Mouse (Mus musculus) hindbrain, embryonic 16.5 days (tissue): ENCODE data around the gene Aldh3b2. TPM values are rescaled to one million over a fixed set of nuclear protein-coding genes. Genes with fewer than 3 reads are reported as not detected.
"Not testable (repeated sequence)": the region's sequence is repeated elsewhere in the genome, so short reads cannot be mapped to it uniquely, and the experiment has no call there.

Source experiments
- ATAC-seq: fragments of 200-750 bp; cut with Nextera tagmentation; 2 replicates; pipeline ENCODE4 v1.8.0; 2017; ENCODE audit warnings: moderate TSS enrichment, moderate library complexity
- H3K27ac ChIP-seq: fragments of 300-500 bp; sonication (generic); 2 replicates; pipeline ENCODE4 v1.5.1; 2014; ENCODE audit warnings: low read depth, mild to moderate bottlenecking, control low read depth, low read length, moderate library complexity
- H3K27me3 ChIP-seq: fragments of 300-500 bp; sonication (generic); replicated peaks from 2 replicates; pipeline ENCODE4 v1.6.1; 2014; ENCODE audit warnings: low read length; ENCODE audit not compliant: control insufficient read depth, insufficient read depth
- H3K36me3 ChIP-seq: fragments of 300-500 bp; sonication (generic); 2 replicates; pipeline ENCODE4 v1.6.1; 2014; ENCODE audit warnings: mild to moderate bottlenecking, low read length, moderate library complexity, mixed read lengths; ENCODE audit not compliant: control insufficient read depth, insufficient read depth
- H3K4me1 ChIP-seq: fragments of 300-500 bp; sonication (generic); 2 replicates; pipeline ENCODE4 v1.6.1; 2014; ENCODE audit warnings: low read depth, low read length; ENCODE audit not compliant: control insufficient read depth, insufficient read depth
- H3K4me2 ChIP-seq: fragments of 300-500 bp; sonication (generic); 2 replicates; pipeline ENCODE4 v1.6.1; 2014; ENCODE audit warnings: mild to moderate bottlenecking, low read length, control low read depth, moderate library complexity
- H3K4me3 ChIP-seq: fragments of 300-500 bp; sonication (generic); 2 replicates; pipeline ENCODE4 v1.5.1; 2014; ENCODE audit warnings: mild to moderate bottlenecking, low read length, control low read depth, moderate library complexity
- H3K9ac ChIP-seq: fragments of 300-500 bp; sonication (generic); 2 replicates; pipeline ENCODE4 v1.6.1; 2014; ENCODE audit warnings: low read depth, mild to moderate bottlenecking, control low read depth, low read length, moderate library complexity
- H3K9me3 ChIP-seq: fragments of 300-500 bp; sonication (generic); 2 replicates; pipeline ENCODE4 v1.6.1; 2014; ENCODE audit warnings: mild to moderate bottlenecking, low read length, moderate library complexity; ENCODE audit not compliant: control insufficient read depth
- WGBS: fragments of 180-500 bp; shearing (Covaris S2); extraction: QIAGEN DNeasy Blood & Tissue Kit; methylation state at CpG from one replicate; pipeline ENCODE4 v1.1.7; 2014; 5-methylcytosine and 5-hydroxymethylcytosine counted together
- polyA plus RNA-seq: library from polyadenylated mRNA; unstranded; fragments of >200 nt; fragmentation: Nextera tagmentation; extraction: Ambion mirVana; gene quantifications from 2 replicates; pipeline ENCODE4 v1.2.1, GENCODE M21; 2015

Aldh3b2 gene
- polyA plus RNA-seq, 1 experiment from 2014 or later = 0.66 TPM

DNA sequence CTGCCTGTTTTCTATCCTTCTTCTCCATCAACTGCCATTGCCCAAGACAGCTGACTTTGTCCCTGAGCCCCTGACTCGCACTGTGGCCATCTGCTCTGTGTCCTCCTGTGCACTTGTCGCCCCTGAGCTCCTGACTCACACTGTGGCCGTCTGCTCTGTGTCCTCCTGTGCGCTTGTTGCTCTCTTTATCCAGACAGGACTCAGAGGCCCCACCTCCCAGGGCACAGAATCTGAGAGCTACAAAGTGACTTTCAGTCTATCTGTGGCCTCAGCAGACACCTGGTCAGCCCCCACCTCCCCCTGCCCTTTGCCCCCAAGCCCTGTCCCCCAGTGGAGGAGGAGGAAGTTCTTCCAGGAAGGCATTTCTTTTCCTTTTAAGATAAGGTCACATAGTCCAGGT is 16.3 kb upstream of the Aldh3b2 start:
- Histone ChIP-seq H3K27me3 (no peaks in the 10 kb centered on the region), H3K27ac (no peak overlapping the region), H3K4me3 (no peak overlapping the region), H3K4me2 (no peak overlapping the region), H3K9ac (no peak overlapping the region), H3K9me3 (no peaks in the 10 kb centered on the region), H3K4me1 (no peaks in the 10 kb centered on the region), H3K36me3 (no peaks in the 10 kb centered on the region)
- ATAC-seq = no peak
- 57% methylated on average over 4 of the region's 4 CpGs for WGBS

DNA sequence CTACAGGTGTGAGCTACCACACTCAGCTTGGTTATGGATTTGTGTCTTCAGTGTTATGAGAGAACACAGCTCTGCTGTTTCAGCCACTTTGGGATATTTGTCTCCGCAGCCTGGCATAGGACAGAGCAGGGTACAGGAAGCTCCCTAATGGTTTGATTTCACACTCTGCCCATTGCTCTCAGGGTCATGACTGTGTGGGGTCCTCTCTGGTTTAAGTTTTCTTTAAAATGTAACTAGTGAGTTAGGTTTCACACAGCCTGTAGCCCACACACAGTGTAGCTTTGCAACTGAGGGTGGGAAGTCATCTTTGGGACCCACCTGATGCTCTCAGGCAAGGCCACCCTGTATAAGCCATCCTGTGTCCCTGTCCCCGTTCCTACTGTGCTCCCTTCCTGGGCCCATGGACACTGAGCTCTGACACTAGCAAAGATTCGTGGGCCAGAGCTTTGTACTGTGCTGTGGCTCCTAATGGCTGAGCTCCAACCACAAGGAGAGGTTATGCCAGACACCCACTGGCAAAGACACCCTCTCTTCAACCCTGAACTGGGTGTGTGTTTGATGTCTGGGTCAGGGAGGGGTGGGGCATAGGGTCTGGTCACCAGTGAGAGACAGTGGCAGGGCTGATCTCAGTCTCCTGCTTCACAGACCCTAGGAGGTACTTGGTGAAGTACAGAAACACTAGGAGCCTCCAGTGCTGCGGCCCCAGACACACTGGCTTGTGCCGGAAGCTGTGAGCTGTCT is 14.7 kb upstream of the Aldh3b2 start:
- not testable (repeated sequence) for H3K36me3 ChIP-seq, H3K4me3 ChIP-seq, ATAC-seq, H3K27me3 ChIP-seq, H3K9me3 ChIP-seq, H3K27ac ChIP-seq, H3K4me1 ChIP-seq, H3K9ac ChIP-seq, H3K4me2 ChIP-seq
- WGBS = 86% methylated on average over 4 of the region's 5 CpGs

DNA sequence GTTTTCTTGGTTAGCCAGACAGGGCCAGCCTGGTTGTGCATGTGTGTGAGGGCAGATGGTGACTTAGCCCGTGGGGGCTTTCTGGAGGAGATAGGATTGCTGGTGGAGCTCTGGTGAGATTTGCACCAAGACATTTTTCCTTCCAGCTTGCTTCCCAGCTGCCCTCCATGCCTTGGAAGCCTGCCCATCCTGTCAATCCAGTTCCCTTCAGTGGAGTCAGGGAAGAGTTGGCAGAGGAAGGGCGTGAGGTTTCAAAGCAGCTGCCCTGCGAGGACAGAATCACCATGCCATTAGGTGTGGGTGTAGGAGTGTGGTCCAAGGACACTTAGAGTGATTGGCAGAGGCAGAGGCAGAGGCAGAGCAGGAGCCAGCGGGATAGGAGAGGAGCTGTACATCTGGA is 13.7 kb upstream of the Aldh3b2 start, which contains the start of gene Aldh3b3:
Gene Aldh3b3 (plus strand): TSS at position 176 of the 400 bp plus-strand sequence.
- Histone ChIP-seq H3K27me3 (no peaks in the 10 kb centered on the region), H3K36me3 (no peaks in the 10 kb centered on the region), H3K4me2 (no peak within 1 kb of the TSS), H3K4me3 (no peak within 1 kb of the TSS), H3K27ac (no peak within 1 kb of the TSS), H3K4me1 (no peaks in the 10 kb centered on the region), H3K9me3 (no peaks in the 10 kb centered on the region), H3K9ac (no peak within 1 kb of the TSS)
- WGBS = 77% methylated on average over 4 of the region's 4 CpGs
- ATAC-seq = no peak

DNA sequence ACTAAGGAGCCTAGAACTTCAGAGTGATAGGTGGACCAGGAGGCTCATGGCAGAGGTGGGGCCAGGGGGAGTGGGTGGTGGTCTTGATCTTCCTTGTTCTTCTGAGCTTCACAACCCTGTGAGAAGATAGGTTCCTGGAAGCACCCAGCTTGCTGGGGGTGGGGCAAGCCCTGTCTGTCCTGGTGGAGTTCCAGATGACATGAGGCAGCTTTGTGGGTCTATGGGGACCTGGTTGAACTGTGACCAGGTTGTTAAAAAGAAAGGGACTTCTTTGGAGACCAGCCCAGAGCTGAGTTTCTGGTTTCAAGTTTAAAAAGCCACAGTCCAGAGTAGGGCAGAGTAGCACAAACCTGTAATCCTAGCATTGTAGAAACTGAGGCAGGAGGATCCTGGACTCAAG is 13.1 kb upstream of the Aldh3b2 start:
- H3K9me3 ChIP-seq = no peaks in the 10 kb centered on the region
- no peak overlapping the region for H3K4me3 ChIP-seq
- ATAC-seq = no peak
- no peak overlapping the region for H3K27ac ChIP-seq
- no peaks in the 10 kb centered on the region for H3K27me3 ChIP-seq
- H3K9ac ChIP-seq = no peak overlapping the region
- H3K4me2 ChIP-seq = no peak overlapping the region
- no peaks in the 10 kb centered on the region for H3K36me3 ChIP-seq
- H3K4me1 ChIP-seq = no peaks in the 10 kb centered on the region

DNA sequence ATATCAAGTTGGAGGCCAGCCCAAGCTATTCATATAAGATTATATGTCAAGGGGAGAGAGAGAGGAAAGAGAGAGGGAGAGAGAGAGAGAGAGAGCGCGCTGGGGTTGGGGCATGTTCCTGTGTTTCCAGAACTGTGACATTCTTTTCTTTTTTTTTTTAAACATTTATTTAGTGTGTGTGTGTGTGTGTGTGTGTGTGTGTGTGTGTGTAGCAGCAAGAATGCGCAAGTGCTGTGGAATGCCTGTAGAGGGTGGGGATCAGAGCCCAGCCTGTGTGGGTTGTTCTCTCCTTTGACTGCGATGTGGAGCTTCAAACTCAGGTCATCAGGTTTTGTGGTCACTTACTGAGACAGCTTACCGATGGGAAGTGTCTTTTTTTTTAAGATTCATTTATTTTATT is 11.9 kb upstream of the Aldh3b2 start:
- H3K36me3 ChIP-seq = no peaks in the 10 kb centered on the region
- no peaks in the 10 kb centered on the region for H3K9me3 ChIP-seq
- WGBS = 85% methylated on average over 5 of the region's 5 CpGs

DNA sequence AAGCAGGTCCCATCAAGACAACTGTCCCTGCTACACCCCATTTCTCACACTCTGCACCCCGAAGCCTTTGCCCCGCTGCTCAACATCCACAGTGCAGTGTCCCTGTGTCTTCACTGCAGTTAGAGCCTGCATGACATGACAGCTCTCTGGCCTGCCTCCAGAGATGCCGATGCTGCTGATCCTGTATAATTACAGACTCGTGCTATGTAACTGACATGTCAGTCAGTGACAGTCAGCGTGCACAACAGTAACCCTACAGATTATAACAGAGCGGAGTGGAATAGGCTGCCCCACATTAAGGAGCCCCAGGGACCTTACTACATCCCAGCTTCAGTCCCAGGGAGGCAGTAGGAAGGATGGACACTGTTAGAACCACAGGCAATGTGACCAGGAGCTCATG is 10.3 kb upstream of the Aldh3b2 start:
- not testable (repeated sequence) for H3K4me2 ChIP-seq, ATAC-seq, H3K27me3 ChIP-seq, H3K36me3 ChIP-seq, H3K9me3 ChIP-seq, H3K4me3 ChIP-seq, H3K4me1 ChIP-seq, H3K27ac ChIP-seq, H3K9ac ChIP-seq
- WGBS = 64% methylated on average over 6 of the region's 6 CpGs

More for the DNA sequence above, 11.9 kb upstream of the Aldh3b2 start:
- Histone ChIP-seq H3K4me3 (no peak overlapping the region), H3K4me2 (no peak overlapping the region), H3K27me3 (no peaks in the 10 kb centered on the region), H3K9ac (no peak overlapping the region), H3K27ac (no peak overlapping the region), H3K4me1 (no peaks in the 10 kb centered on the region)
- no peak for ATAC-seq

DNA sequence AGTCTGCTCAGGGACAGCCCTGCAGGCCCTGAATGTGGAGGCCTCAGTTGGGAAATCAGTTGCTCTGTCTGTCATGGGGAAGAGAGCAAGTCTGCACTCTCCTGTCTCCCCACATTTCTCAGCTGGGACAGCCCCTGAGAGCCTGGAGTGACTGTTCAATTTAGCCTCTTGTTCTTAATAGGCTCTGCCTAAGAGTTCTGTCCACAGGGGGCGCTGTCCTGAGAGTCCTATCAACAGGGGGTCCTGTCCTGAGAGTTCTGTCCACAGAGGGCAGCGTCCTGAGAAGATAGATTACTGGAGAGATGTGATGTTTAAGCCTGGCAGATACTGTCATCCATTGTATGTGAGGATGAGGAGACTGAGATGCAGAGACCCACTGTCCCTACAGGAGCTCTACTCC is 9.7 kb upstream of the Aldh3b2 start:
- no peaks in the 10 kb centered on the region for H3K27me3 ChIP-seq
- no peaks in the 10 kb centered on the region for H3K9me3 ChIP-seq
- 9% methylated on average over 2 of the region's 2 CpGs for WGBS
- H3K4me3 ChIP-seq = no peak overlapping the region
- no peak overlapping the region for H3K4me2 ChIP-seq
- H3K36me3 ChIP-seq = no peaks in the 10 kb centered on the region
- ATAC-seq = no peak
- H3K4me1 ChIP-seq = no peaks in the 10 kb centered on the region
- H3K27ac ChIP-seq = no peak overlapping the region
- H3K9ac ChIP-seq = no peak overlapping the region

DNA sequence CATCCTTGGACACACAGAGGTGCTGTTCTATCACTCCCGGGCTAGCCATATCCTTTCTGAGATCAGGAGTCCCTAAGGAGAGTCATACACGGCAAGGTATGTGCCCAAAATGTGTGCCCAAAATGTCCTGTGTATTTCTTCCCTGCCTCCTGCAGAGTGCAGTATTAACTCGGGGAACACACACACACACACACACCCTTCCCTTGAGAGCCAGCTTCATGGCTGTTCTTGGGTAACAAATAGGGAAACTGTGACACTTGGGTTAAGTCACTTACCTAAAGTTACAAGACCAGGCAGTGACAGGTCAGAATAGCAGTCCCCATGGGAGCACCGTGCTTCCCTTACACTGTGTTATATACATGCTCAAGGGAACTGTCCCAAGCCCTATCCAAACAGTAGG is 8.1 kb upstream of the Aldh3b2 start:
- H3K4me2 ChIP-seq = no peak overlapping the region
- 87% methylated on average over 4 of the region's 4 CpGs for WGBS
- H3K4me3 ChIP-seq = no peak overlapping the region
- no peaks in the 10 kb centered on the region for H3K9me3 ChIP-seq
- H3K27ac ChIP-seq = no peak overlapping the region
- no peaks in the 10 kb centered on the region for H3K36me3 ChIP-seq
- no peaks in the 10 kb centered on the region for H3K27me3 ChIP-seq
- no peak overlapping the region for H3K9ac ChIP-seq
- ATAC-seq = no peak
- H3K4me1 ChIP-seq = no peaks in the 10 kb centered on the region

DNA sequence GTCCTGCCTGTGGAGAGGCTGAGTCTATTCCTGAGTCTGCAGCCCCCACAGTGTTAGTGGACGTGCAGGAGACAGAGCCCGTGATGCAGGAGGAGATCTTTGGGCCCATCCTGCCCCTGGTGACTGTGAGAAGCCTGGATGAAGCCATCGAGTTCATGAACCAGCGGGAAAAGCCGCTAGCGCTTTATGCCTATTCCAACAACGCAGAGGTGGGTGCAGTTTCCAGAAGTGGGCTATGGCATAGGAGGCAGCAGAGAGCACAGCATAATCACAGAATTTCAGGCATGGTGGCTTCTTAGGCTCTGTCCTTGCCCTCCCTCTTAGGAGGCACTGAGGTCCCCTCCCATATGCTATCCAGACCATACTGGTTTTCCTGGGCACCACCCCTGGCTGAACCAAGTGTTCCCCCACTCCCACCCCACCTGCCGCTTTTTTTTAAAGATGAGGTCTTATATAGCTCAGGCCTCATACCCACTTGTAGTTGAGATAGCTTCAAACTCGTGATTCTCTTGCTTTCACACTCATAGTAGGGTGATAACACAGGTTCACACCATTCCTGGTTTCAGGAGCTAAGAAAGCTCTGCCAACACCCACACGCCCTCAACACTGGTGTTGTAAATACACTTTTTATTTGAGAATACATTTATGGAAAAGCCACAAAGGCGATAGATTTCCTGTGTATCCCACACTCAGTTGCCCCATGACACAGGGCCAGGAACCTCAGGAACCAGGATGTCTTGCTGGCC is 5.6 kb upstream of the Aldh3b2 start:
- no peak overlapping the region for H3K4me2 ChIP-seq
- H3K4me1 ChIP-seq = no peaks in the 10 kb centered on the region
- no peak for ATAC-seq
- 70% methylated on average over 11 of the region's 11 CpGs for WGBS
- H3K9me3 ChIP-seq = no peaks in the 10 kb centered on the region
- H3K4me3 ChIP-seq = no peak overlapping the region
- no peaks in the 10 kb centered on the region for H3K27me3 ChIP-seq
- H3K9ac ChIP-seq = no peak overlapping the region
- H3K27ac ChIP-seq = no peak overlapping the region
- H3K36me3 ChIP-seq = no peaks in the 10 kb centered on the region
